Mouse (Mus musculus) lung, adult 2 months (tissue): ENCODE data around the gene Tnnt2. TPM values are rescaled to one million over a fixed set of nuclear protein-coding genes. Genes with fewer than 3 reads are reported as not detected.

Source experiments
- DNase-seq: peaks from one replicate; pipeline ENCODE4 v3.0.0; 2022
- H3K4me1 ChIP-seq: fragments of 200-500 bp; 2 replicates; pipeline ENCODE4 v1.6.1; 2011; ENCODE audit warnings: low read length; ENCODE audit not compliant: control insufficient read depth, insufficient read depth
- H3K4me3 ChIP-seq: fragments of 200-500 bp; replicated peaks from 2 replicates; pipeline ENCODE3; 2011; ENCODE audit warnings: low read depth, mild to moderate bottlenecking, control low read depth, low read length; ENCODE audit errors: extremely low read depth
- CTCF ChIP-seq: fragments of 200-500 bp; IDR thresholded peaks from 2 replicates; pipeline ENCODE4 v1.5.1; 2011; ENCODE audit warnings: mild to moderate bottlenecking, low read length, control low read depth; ENCODE audit not compliant: insufficient read depth
- POLR2A ChIP-seq: fragments of 200-500 bp; IDR thresholded peaks from 2 replicates; pipeline ENCODE4 v1.6.1; 2011; ENCODE audit warnings: low read depth, mild to moderate bottlenecking, control low read depth, low read length, borderline replicate concordance; ENCODE audit errors: extremely low read depth
- WGBS: fragments of 180-500 bp; shearing (Covaris S2); methylation state at CpG from one replicate; pipeline ENCODE4 v1.1.7; 2018; 5-methylcytosine and 5-hydroxymethylcytosine counted together
- polyA plus RNA-seq: library from polyadenylated mRNA; depleted of rRNA; stranded (reverse); fragments of >200 nt; gene quantifications from 2 replicates; pipeline ENCODE4 v1.2.3, GENCODE M21; 2012; rRNA removed

Gene Tnnt2
- 31.3 and 74.6 TPM in 2 replicates for polyA plus RNA-seq

DNA sequence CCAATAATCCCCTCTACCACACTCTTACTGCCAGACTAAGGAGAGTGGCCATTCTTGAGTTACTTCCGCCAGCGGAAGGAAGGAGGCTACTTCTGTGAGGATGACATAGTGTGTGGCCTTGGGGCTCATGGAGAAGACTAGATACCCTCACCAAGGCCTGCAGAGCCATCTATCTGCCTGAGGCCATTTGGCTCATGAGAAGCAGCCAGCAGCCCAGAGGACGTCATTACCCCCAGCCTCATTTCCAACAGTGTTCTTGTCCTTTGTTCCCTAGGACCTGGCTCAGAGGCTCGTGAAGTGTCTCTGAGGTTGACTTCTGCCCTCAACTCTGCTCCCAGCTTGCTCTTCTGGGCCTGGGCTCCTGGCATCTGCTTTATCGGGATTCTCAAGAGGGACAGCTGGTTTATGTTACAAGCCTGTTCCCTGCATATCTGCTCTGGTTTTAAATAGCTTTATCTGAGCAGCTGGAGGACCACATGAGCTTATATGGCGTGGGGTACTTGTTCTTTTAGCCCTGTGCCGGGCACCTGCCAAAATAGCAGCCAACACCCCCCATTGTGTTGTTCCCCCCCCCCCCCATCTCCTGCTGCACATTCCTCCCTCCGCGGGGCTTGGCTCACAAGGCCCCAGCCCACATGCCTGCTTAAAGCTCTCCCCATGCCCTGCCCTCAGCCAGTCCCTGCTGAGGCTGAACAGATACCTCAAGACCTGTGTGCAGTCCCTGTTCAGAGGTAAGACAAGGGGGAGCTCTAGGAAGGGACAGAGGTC is at the start of gene Tnnt2:
Gene Tnnt2, plus strand, starts transcription at position 639 of the 768 bp plus-strand sequence.
- H3K4me3 ChIP-seq, result no peak within 1 kb of the TSS

GRCm38 (mm10) chr1:135787799-135788198 is 48.4 kb upstream of the Tnnt2 start:
- peak; percentile 61 for DNase-seq
- WGBS, result 50% methylated on average over 3 of the region's 3 CpGs
- peaks cover 3% of the 10 kb centered on the region; the same call in 1 of the 2 replicates for H3K4me1 ChIP-seq
- TF ChIP-seq CTCF, result peak; percentile 74
- no peak for TF ChIP-seq POLR2A
- H3K4me3 ChIP-seq, result no peak overlapping the region

More for the DNA sequence above, at the start of gene Tnnt2:
- H3K4me1 ChIP-seq, result no peaks in the 10 kb centered on the region
- no peak for DNase-seq
- TF ChIP-seq POLR2A (no peak), CTCF (no peak)
- 43% methylated on average over 9 of the region's 9 CpGs for WGBS

- Histone ChIP-seq H3K4me1 (peaks cover 6% of the 10 kb centered on the region; the same call in 1 of the 2 replicates), H3K4me3 (no peak overlapping the region)
- WGBS, result 12% methylated on average over 10 of the region's 10 CpGs
- DNase-seq, result no peak
- no peak for TF ChIP-seq POLR2A
- TF ChIP-seq CTCF, result peak; percentile 15
Measured at GRCm38 (mm10) chr1:135788708-135789107, 47.4 kb upstream of the Tnnt2 start.

DNA sequence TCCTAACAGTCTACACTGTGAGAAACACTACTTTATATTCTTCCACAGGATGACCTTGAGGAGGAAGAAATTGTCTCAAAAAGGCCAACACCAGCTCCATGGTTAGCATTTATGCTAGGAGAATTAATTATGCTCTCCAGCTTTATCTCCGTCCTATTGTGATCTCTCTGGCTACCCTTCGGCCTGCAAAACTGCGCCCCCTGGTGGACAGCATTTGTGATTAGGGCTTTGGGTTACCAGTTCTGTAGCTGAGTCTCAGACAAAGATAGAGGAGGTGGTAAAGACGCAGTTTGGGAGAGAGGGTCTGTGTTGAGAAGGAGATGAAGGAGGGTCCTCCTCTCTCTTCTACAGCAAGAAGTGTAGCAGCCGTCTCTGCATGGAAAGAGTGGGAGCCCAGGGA is 46.3 kb upstream of the Tnnt2 start:
- 14% methylated on average over 5 of the region's 5 CpGs for WGBS
- Histone ChIP-seq H3K4me3 (no peak overlapping the region), H3K4me1 (peaks cover 10% of the 10 kb centered on the region; the same call in 1 of the 2 replicates)
- DNase-seq, result peak; percentile 77
- TF ChIP-seq CTCF, result peak; percentile 88
- TF ChIP-seq POLR2A, result no peak

GRCm38 (mm10) chr1:135792143-135792939 is 43.8 kb upstream of the Tnnt2 start:
- no peak for TF ChIP-seq POLR2A
- no peak for TF ChIP-seq CTCF
- no peak for DNase-seq
- WGBS, result 83% methylated on average over 13 of the region's 13 CpGs
- peaks cover 11% of the 10 kb centered on the region; the same call in 1 of the 2 replicates for H3K4me1 ChIP-seq
- H3K4me3 ChIP-seq, result no peak overlapping the region

- WGBS, result 12% methylated on average over 27 of the region's 27 CpGs
- peaks cover 9% of the 10 kb centered on the region; the same call in 1 of the 2 replicates for H3K4me1 ChIP-seq
- TF ChIP-seq CTCF, result no peak
- no peak for DNase-seq
- peak overlapping the region; percentile 21 for H3K4me3 ChIP-seq
Measured at GRCm38 (mm10) chr1:135793370-135794215, 42.6 kb upstream of the Tnnt2 start.

- DNase-seq, result no peak
- peak overlapping the region; percentile 1 for H3K4me3 ChIP-seq
- 21% methylated on average over 20 of the region's 20 CpGs for WGBS
- peaks cover 8% of the 10 kb centered on the region; the same call in 1 of the 2 replicates for H3K4me1 ChIP-seq
- TF ChIP-seq CTCF, result no peak
- no peak for TF ChIP-seq POLR2A
Measured at GRCm38 (mm10) chr1:135794216-135795134, 41.7 kb upstream of the Tnnt2 start.

DNA sequence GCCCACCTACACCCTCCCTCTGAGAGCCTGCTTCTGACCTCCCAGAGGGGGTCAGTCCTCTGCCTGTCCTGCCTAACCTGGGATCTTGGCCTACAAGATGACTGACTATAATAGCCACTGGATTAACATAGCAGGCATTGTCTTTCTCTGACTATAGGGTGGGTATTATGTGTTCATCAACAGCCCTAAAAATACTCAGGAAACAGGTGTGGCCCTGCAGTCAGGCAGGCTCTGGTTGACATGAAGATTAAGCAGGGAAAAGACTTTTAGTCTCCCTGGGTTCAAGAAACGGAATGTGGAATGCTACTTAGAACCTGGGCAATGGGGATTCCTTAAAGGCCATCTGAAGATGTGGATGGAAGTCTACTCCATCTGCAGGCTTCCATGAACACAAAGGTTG is 37.7 kb upstream of the Tnnt2 start:
- H3K4me1 ChIP-seq, result peaks cover 6% of the 10 kb centered on the region; the same call in 1 of the 2 replicates
- H3K4me3 ChIP-seq, result no peak overlapping the region
- WGBS, result 62% methylated on average over 1 of the region's 1 CpGs
- no peak for DNase-seq
- TF ChIP-seq CTCF (no peak), POLR2A (no peak)
